Mouse (Mus musculus) bone marrow, adult 2 months (tissue): Measurements from ENCODE around the gene Gon4l.

ENCODE experiments used
- CTCF ChIP-seq: fragments of 200-500 bp; IDR thresholded peaks from 2 replicates; pipeline ENCODE4 v1.5.1; 2011; ENCODE audit warnings: low read length, control low read depth; ENCODE audit not compliant: control insufficient read depth, insufficient read depth
- POLR2A ChIP-seq: fragments of 200-500 bp; IDR thresholded peaks from 2 replicates; pipeline ENCODE4 v1.6.1; 2011; ENCODE audit warnings: low read depth, mild to moderate bottlenecking, control low read depth, low read length, borderline replicate concordance; ENCODE audit not compliant: control insufficient read depth

- TF ChIP-seq CTCF (no peak), POLR2A (no peak)
Observed at GRCm38 (mm10) chr3:88929501-88929900, 94.5 kb downstream of the Gon4l start.
